8 mouse cellular contexts compared by ENCODE assay signal in the genomic region with DNA sequence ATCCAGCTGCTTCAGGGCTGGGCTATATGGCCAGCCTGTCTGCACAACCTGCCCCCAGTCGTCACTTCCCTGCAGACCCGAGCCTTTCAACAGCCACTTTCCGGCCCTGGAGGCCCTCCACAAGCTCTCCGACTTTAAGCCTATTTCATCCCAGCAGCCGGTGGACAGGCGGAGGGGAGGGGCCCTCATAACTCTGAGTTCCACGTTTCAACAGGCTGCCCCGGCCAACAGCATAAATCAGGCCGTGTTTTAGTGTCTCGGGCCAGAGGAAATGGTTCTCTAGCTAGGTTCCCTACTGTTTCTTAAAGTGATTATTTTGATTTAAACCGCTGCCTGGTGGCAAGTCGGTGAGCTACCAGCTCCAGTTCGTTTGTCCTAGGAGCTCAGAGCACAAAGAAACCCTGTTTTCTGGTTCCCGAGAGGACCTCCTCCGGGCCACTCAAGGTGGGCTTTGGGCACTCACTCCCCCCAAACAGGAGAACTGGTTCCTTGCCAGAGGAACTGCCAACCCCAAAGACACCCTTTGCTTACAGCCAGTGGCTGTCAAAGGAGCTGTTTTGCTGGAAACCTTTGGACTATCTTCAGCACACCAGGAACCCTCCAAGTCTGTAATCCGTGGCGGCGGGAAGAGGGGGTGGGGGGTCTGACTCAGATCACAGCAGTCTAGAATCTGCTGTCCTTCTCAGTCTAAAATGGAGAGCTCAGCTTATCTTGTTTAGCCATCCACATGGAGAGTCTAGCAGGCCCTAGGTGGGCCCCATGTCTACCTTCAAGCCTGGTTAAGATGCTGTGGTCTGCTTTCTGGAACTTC.
DNase-seq lines count a peak whose midpoint lies in the region; ATAC-seq lines count a peak whose summit lies in the region.

No protein-coding gene starts in this region.

- no peaks in the 10 kb centered on the region for H3K36me3 ChIP-seq in forebrain, embryonic 16.5 days (ENCODE audit: control insufficient read depth, insufficient read depth)
- H3K36me3 ChIP-seq in neural tube, embryonic 13.5 days = no peaks in the 10 kb centered on the region

- H3K4me3 ChIP-seq in forebrain, embryonic 16.5 days (replicated peaks; ENCODE audit: low read length) = no peak overlapping the region
- no peak overlapping the region for H3K4me3 ChIP-seq in neural tube, embryonic 13.5 days

- ATAC-seq in forebrain, embryonic 16.5 days = peak; percentile 36; the same call in 1 of the 2 replicates
- peak; percentile 80 for ATAC-seq in neural tube, embryonic 13.5 days (ENCODE audit: low read depth)
- ATAC-seq in cerebellum, adult (ENCODE audit: insufficient number of reproducible peaks, low FRiP score, low TSS enrichment) = no peak

- H3K27me3 ChIP-seq in forebrain, embryonic 16.5 days (replicated peaks; ENCODE audit: control insufficient read depth, insufficient read depth, low read length) = no peaks in the 10 kb centered on the region
- peaks cover 24% of the 10 kb centered on the region for H3K27me3 ChIP-seq in neural tube, embryonic 13.5 days

- H3K4me1 ChIP-seq in forebrain, embryonic 16.5 days (replicated peaks; ENCODE audit: control insufficient read depth, insufficient read depth, low read length) = peaks cover 19% of the 10 kb centered on the region
- peaks cover 38% of the 10 kb centered on the region for H3K4me1 ChIP-seq in neural tube, embryonic 13.5 days (replicated peaks)

- no peaks in the 10 kb centered on the region for H3K9me3 ChIP-seq in forebrain, embryonic 16.5 days (ENCODE audit: control insufficient read depth, low read length)
- H3K9me3 ChIP-seq in neural tube, embryonic 13.5 days = no peaks in the 10 kb centered on the region

- intact Hi-C loops in heart, postnatal 25 days (cut with DNase I) = no loop called here

- H3K27ac ChIP-seq in forebrain, embryonic 16.5 days (ENCODE audit: low read length) = no peak overlapping the region
- H3K27ac ChIP-seq in neural tube, embryonic 13.5 days (replicated peaks) = peak overlapping the region; percentile 62

- 9% methylated on average over 18 of the region's 18 CpGs for WGBS in forebrain, embryonic 16.5 days
- 3% methylated on average over 18 of the region's 18 CpGs for whole genome bisulfite sequencing in neural tube, embryonic 13.5 days

- peak; percentile 38 for DNase-seq in ovary, adult 18-20 months (ENCODE audit: low spot score)
- no peak for DNase-seq in ovary, postnatal 14 days (ENCODE audit: low spot score)
- DNase-seq in heart, postnatal 25 days (ENCODE audit: low spot score) = peak; percentile 38
- peak; percentile 75 to 86 for DNase-seq in kidney, postnatal 25 days
- DNase-seq in adipocyte (ENCODE audit: low spot score) = no peak

- H3K4me2 ChIP-seq in forebrain, embryonic 16.5 days (ENCODE audit: low read length) = no peak overlapping the region
- H3K4me2 ChIP-seq in neural tube, embryonic 13.5 days = peak overlapping the region; percentile 29

- H3K9ac ChIP-seq in forebrain, embryonic 16.5 days (replicated peaks; ENCODE audit: low read depth, low read length) = no peak overlapping the region
- no peak overlapping the region; the same call in 1 of the 2 replicates for H3K9ac ChIP-seq in neural tube, embryonic 13.5 days

Comparison
In these comparisons a context has a peak if more than half of its experiments do, and no peak if none do; other contexts are left out.
1. DNase-seq: peak in ovary, adult 18-20 months (single experiment), heart, postnatal 25 days (single experiment) and kidney, postnatal 25 days (2 of 2); none in ovary, postnatal 14 days (single experiment) and adipocyte (single experiment).